Mouse (Mus musculus): ENCODE measurements around the gene Cct4. TPM values are rescaled to one million over a fixed set of nuclear protein-coding genes. Genes with fewer than 3 reads are reported as not detected.
A peak's percentile ranks its signal among the peaks of the same experiment; 100 is the strongest.

Cct4 gene
- 206 and 239 TPM in 2 replicates for polyA plus RNA-seq (2015; fragmentation: Nextera tagmentation; extraction: Ambion mirVana)

DNA sequence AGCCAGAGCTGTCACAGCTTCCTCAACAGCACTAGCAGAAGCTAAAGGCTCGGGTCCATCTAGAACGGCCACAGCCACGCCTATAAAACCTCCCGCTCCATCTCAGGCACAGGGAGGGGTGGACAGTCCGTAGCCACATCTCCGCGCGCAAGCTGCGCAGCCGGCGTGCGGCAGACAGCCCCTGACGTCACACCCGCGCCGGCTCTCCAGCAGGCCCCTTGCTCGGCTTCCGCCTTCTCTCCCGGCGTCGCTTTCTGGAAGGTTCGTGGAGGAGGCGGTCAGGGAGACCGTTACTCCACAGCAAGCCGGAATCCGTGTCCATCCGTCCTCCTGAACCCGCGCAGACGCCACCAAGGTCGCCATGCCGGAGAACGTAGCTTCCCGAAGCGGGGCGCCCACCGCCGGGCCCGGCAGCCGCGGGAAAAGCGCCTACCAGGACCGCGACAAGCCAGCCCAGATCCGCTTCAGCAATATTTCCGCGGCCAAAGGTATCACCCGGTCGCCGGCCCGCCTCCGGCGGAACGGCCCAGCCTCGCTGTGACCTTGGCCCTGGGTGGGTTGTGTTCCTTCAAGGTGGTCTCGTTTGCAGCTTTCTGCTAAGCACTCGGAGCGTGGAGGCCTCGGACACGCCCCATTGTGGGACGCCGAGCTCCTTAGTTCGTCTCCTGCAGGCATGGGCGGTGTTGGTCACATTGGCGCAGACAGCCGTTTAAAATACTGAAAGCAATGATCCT lies at the start of gene Cct4:
Gene Cct4 (plus strand): TSS at position 127 of the 734 bp plus-strand sequence.
- DNase-seq, result peak; percentile 88

DNA sequence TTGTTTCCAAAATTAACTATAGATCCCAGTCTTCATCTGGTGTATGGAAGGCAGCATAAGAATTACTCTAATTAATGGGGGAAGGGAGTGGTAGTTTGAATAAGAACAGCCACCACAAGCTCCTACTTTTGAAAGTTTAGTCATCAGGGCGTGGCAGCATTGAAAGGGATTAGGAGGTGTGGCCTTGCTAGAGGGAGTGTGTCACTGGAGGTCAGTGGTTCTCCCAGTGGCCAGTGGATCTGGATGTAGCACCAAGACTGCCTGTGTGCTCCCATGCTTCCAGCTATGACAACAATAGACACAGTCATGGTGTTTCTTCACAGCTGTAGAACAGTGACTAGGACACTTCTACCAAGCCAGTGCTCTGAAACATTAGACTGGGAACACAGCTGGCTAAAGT lies 41.2 kb upstream of the Cct4 start:
- no peak overlapping the region for H3K4me3 ChIP-seq (replicated peaks)
- H3K36me3 ChIP-seq, result 0 out of 2 replicates have a peak, but pooled peaks cover 4% of the 10 kb centered on the region
- H3K4me2 ChIP-seq, result no peak overlapping the region
- H3K9ac ChIP-seq, result no peak overlapping the region
- ATAC-seq (ENCODE audit: low read depth), result no peak
- H3K9me3 ChIP-seq (replicated peaks), result no peaks in the 10 kb centered on the region
- 64% methylated on average over 1 of the region's 1 CpGs for WGBS (ENCODE audit: insufficient replicate concordance)
- DNase-seq, result no peak
- no peak overlapping the region for H3K27ac ChIP-seq
- no peaks in the 10 kb centered on the region for H3K27me3 ChIP-seq
- peaks cover 23% of the 10 kb centered on the region for H3K4me1 ChIP-seq (replicated peaks)

More for the DNA sequence above, at the start of gene Cct4:
- ATAC-seq (ENCODE audit: low read depth), result peak; percentile 96
- Histone ChIP-seq H3K4me2 (peak within 1 kb of the TSS; percentile 88), H3K27ac (peak within 1 kb of the TSS; percentile 85), H3K36me3 (peaks cover 22% of the 10 kb centered on the region), H3K4me1 (replicated peaks) (peaks cover 24% of the 10 kb centered on the region), H3K9me3 (replicated peaks) (no peaks in the 10 kb centered on the region), H3K27me3 (no peaks in the 10 kb centered on the region), H3K4me3 (replicated peaks) (peak within 1 kb of the TSS; percentile 91), H3K9ac (peak within 1 kb of the TSS; percentile 83)
- under 1% methylated on average over 66 of the region's 66 CpGs for WGBS (ENCODE audit: insufficient replicate concordance)

DNA sequence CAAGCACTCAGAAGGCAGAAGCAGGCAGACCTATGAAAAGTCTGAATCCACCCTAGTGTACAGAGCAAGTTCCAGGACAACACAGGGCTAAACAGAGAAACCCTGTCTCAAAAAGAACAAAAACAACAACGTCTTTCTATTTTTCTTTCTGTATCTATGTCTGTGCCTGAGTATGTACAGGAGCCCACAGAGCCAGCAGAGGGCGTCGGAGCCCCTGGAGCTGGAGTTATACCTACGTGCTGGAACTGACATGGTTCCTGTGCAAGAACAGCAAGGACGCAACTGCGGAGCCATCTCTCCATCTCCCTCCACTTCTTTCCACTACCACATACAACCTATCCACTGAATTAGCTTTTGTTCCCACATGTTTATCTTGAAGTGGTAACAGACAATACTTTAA lies 40.2 kb upstream of the Cct4 start:
- H3K9me3 ChIP-seq (replicated peaks), result no peaks in the 10 kb centered on the region
- WGBS (ENCODE audit: insufficient replicate concordance), result 71% methylated on average over 6 of the region's 6 CpGs
- DNase-seq (no peak), ATAC-seq (ENCODE audit: low read depth) (no peak)
- peaks cover 7% of the 10 kb centered on the region for H3K36me3 ChIP-seq
- peaks cover 21% of the 10 kb centered on the region for H3K4me1 ChIP-seq (replicated peaks)
- no peak overlapping the region for H3K4me3 ChIP-seq (replicated peaks)
- H3K27ac ChIP-seq, result no peak overlapping the region
- H3K27me3 ChIP-seq, result no peaks in the 10 kb centered on the region
- H3K9ac ChIP-seq, result no peak overlapping the region
- H3K4me2 ChIP-seq, result no peak overlapping the region

DNA sequence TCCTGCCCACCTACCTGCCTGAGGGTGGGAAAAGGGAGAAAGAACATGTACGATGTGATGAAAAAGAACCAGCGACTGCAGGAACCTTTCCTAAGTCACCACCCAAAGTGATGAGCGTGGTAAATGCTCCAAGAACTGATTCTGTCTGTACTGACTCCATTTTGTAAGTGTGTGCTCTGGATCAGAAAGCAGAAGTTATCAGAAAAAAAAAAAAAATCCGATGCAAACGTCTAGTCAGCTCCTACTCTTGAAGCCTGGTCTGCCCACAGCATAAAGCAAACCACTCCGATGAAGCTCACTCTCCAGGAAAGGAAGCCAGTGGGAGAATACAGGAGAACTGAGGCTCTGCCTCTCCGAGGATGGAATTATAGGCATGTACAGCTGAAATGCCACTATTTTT lies 37.7 kb upstream of the Cct4 start:
- H3K27ac ChIP-seq, result no peak overlapping the region
- no peaks in the 10 kb centered on the region for H3K27me3 ChIP-seq
- peaks cover 10% of the 10 kb centered on the region for H3K36me3 ChIP-seq
- DNase-seq, result no peak
- H3K4me1 ChIP-seq (replicated peaks), result peaks cover 14% of the 10 kb centered on the region
- H3K9me3 ChIP-seq (replicated peaks), result no peaks in the 10 kb centered on the region
- no peak overlapping the region for H3K4me2 ChIP-seq
- ATAC-seq (ENCODE audit: low read depth), result no peak
- no peak overlapping the region for H3K9ac ChIP-seq
- H3K4me3 ChIP-seq (replicated peaks), result no peak overlapping the region
- 64% methylated on average over 7 of the region's 7 CpGs for whole genome bisulfite sequencing (ENCODE audit: insufficient replicate concordance)

DNA sequence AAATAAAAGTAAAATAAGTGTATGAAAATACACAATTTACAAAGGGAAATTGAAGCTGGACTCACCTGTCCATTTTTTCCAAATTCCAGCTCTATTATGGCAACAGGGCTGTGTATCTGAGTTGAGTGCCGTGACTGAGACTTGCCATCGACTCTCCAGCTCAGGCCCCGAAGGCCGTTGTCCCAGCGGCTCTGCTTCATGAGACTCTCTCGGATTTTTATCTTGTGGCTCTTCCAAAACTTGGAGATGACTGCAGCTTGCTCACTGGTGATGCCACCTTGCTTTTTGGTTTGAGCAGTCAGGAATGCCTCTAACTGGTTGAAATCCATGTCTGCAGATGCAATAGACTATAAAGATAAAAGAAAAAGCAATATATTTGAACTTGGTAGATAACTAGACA lies 34.0 kb upstream of the Cct4 start:
- ATAC-seq (ENCODE audit: low read depth), result no peak
- 80% methylated on average over 6 of the region's 6 CpGs for WGBS (ENCODE audit: insufficient replicate concordance)

DNA sequence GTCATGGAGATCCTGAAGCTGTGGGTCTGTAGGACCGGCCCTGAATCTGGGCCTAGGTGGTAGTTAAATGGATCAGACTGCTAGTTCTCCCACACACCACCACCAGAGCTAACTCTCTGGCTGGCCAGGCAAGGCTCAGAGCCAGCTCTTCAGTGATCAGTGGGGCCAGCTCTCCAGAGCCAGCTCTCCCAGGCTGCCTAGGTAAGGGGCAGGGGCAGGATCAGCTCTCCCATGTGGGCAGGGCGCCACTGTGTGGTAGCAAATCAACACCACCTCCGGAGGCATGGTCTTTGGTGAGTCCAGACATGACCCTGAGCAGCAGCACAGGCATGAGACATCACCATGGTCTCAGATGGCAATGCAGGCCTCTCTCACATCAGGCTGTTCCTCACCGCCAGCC lies 33.5 kb upstream of the Cct4 start:
- no peak overlapping the region for H3K4me2 ChIP-seq
- WGBS (ENCODE audit: insufficient replicate concordance), result 61% methylated on average over 4 of the region's 4 CpGs
- peaks cover 10% of the 10 kb centered on the region for H3K36me3 ChIP-seq
- DNase-seq (peak; percentile 28), ATAC-seq (ENCODE audit: low read depth) (peak; percentile 41; the same call in 1 of the 2 replicates)
- no peaks in the 10 kb centered on the region for H3K4me1 ChIP-seq (replicated peaks)
- H3K4me3 ChIP-seq (replicated peaks), result no peak overlapping the region
- H3K9me3 ChIP-seq (replicated peaks), result no peaks in the 10 kb centered on the region
- no peak overlapping the region for H3K9ac ChIP-seq
- H3K27ac ChIP-seq, result no peak overlapping the region
- no peaks in the 10 kb centered on the region for H3K27me3 ChIP-seq

More for the DNA sequence above, 34.0 kb upstream of the Cct4 start:
- H3K36me3 ChIP-seq, result peaks cover 10% of the 10 kb centered on the region
- H3K4me1 ChIP-seq (replicated peaks), result no peaks in the 10 kb centered on the region
- no peak overlapping the region for H3K27ac ChIP-seq
- H3K27me3 ChIP-seq, result no peaks in the 10 kb centered on the region
- H3K4me3 ChIP-seq (replicated peaks), result no peak overlapping the region
- no peak for DNase-seq
- H3K9ac ChIP-seq, result no peak overlapping the region
- H3K4me2 ChIP-seq, result no peak overlapping the region
- H3K9me3 ChIP-seq (replicated peaks), result no peaks in the 10 kb centered on the region

DNA sequence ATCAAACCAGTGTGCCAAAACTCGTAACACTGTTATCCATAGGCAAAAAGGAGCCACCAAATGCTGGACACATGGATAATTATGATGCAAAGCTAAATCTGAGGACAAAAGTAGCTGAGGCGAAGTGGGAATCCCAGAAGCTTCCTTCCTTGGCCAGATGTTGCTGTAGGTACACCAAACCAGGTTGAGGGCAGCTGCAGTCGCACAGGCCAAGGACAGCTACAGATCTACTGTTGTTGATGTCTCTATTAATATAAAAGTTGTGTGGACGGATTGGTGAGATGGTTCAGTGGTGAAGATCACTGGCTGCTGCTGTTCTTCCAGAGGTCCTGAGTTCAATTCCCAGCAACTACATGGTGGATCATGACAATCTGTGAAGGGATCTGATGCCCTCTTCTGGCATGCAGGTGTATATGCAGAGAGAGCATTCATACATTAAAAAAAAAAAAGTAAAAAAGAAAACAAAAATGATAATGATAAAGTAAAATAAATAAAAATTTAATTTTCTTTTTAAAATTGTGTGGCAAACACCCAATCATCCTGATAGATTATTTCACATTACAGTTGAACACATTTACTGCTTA lies 32.4 kb upstream of the Cct4 start:
- DNase-seq (no peak), ATAC-seq (ENCODE audit: low read depth) (no peak)
- Histone ChIP-seq H3K27ac (no peak overlapping the region), H3K9ac (no peak overlapping the region), H3K4me1 (replicated peaks) (no peaks in the 10 kb centered on the region), H3K36me3 (peaks cover 6% of the 10 kb centered on the region), H3K9me3 (replicated peaks) (no peaks in the 10 kb centered on the region), H3K4me3 (replicated peaks) (no peak overlapping the region), H3K27me3 (no peaks in the 10 kb centered on the region), H3K4me2 (no peak overlapping the region)
- WGBS (ENCODE audit: insufficient replicate concordance), result 67% methylated on average over 4 of the region's 4 CpGs

DNA sequence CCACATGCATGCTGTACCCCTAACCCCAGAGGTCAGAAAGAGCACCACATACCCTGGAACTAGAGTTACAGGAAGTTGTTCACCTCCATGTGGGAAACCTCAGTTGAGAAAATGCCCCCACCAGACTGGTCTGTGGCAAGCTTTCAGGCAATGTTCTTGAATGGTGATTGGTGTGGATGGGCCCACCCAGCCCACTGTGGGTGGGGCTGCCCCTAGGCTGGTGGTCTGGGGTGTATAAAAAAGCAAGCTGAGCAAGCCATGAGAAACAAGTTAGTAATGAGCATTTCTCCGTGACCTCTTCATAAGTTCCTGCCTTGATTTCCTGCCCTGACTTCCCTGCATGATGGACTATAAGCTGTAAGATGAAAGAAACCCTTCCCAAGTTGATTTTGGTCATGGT lies 28.2 kb upstream of the Cct4 start:
- DNase-seq (no peak), ATAC-seq (ENCODE audit: low read depth) (no peak)
- Histone ChIP-seq H3K36me3 (peaks cover 11% of the 10 kb centered on the region; the same call in 1 of the 2 replicates), H3K4me2 (no peak overlapping the region), H3K9me3 (replicated peaks) (no peaks in the 10 kb centered on the region), H3K4me1 (replicated peaks) (no peaks in the 10 kb centered on the region), H3K9ac (no peak overlapping the region), H3K27ac (no peak overlapping the region), H3K27me3 (no peaks in the 10 kb centered on the region), H3K4me3 (replicated peaks) (no peak overlapping the region)
- 73% methylated on average over 1 of the region's 1 CpGs for WGBS (ENCODE audit: insufficient replicate concordance)

DNA sequence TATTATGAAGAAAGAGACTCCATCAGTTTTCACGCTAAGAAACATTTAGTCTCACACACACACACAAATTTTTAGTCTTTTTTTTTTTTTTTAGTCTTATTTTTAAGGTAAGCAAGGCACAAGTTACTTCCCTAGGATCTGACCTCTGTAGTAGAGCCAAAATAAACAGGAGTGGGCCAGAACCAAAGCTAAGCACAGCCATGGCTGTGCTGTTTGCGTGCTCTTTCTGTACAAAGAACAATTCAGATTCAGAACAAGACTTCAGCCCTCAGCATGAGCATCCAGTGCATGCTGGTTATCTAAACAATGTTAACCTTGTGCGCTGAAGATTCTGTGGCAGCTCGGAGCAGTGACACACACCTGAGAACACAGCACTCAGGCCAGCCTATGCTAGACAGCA lies 25.9 kb upstream of the Cct4 start:
- no peak overlapping the region for H3K4me3 ChIP-seq (replicated peaks)
- H3K36me3 ChIP-seq, result peaks cover 12% of the 10 kb centered on the region; the same call in 1 of the 2 replicates
- H3K4me1 ChIP-seq (replicated peaks), result no peaks in the 10 kb centered on the region
- no peak overlapping the region for H3K4me2 ChIP-seq
- no peak for ATAC-seq (ENCODE audit: low read depth)
- H3K9me3 ChIP-seq (replicated peaks), result no peaks in the 10 kb centered on the region
- no peak for DNase-seq
- H3K9ac ChIP-seq, result no peak overlapping the region
- 77% methylated on average over 4 of the region's 4 CpGs for WGBS (ENCODE audit: insufficient replicate concordance)
- no peaks in the 10 kb centered on the region for H3K27me3 ChIP-seq
- no peak overlapping the region for H3K27ac ChIP-seq

DNA sequence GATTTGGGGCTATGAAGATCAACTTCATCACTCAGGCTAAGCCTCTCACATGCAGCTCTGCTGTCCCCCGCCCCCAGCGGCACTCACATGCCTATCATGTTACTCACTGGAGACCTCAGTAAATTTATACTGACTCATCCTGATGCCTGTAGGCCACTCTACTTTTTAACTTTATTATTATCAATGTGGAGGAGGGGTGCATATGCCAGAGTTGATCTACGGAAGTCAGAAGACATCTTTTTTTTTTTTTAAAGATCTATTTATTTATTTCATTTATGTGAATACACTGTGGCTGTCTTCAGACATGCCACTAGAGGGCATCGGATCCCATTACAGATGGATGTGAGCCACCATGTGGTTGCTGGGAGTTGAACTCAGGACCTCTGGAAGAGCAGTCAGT lies 24.8 kb upstream of the Cct4 start:
- DNase-seq (no peak), ATAC-seq (ENCODE audit: low read depth) (no peak)
- Histone ChIP-seq H3K4me2 (no peak overlapping the region), H3K36me3 (peaks cover 12% of the 10 kb centered on the region; the same call in 1 of the 2 replicates), H3K4me1 (replicated peaks) (peaks cover 8% of the 10 kb centered on the region), H3K9ac (no peak overlapping the region), H3K4me3 (replicated peaks) (no peak overlapping the region), H3K9me3 (replicated peaks) (no peaks in the 10 kb centered on the region), H3K27ac (no peak overlapping the region), H3K27me3 (no peaks in the 10 kb centered on the region)
- WGBS (ENCODE audit: insufficient replicate concordance), result 73% methylated on average over 4 of the region's 4 CpGs

DNA sequence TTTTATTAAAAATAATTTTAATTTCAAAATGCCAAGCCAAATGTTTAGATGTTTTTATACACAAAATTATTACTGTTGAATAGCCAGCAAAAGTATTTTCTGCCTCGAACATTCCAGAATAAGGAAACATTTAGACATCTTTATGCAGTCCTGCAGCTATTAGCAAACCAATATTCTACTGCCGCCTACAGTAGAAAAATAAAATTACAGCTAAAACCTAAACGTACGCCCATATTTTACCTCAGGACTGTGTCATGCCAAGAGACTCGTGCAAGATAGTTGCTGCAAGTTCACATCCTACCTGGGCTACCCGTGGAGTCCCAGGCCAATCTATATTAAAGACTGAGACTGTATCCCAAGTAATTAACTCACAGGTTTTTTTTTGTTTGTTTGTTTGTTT lies 20.8 kb upstream of the Cct4 start:
- Histone ChIP-seq H3K4me2 (no peak overlapping the region), H3K27ac (no peak overlapping the region), H3K9ac (no peak overlapping the region), H3K27me3 (no peaks in the 10 kb centered on the region), H3K36me3 (peaks cover 27% of the 10 kb centered on the region), H3K4me3 (replicated peaks) (no peak overlapping the region), H3K4me1 (replicated peaks) (peaks cover 22% of the 10 kb centered on the region), H3K9me3 (replicated peaks) (peaks cover 10% of the 10 kb centered on the region)
- ATAC-seq (ENCODE audit: low read depth) (no peak), DNase-seq (no peak)
- WGBS (ENCODE audit: insufficient replicate concordance), result 30% methylated on average over 6 of the region's 6 CpGs

DNA sequence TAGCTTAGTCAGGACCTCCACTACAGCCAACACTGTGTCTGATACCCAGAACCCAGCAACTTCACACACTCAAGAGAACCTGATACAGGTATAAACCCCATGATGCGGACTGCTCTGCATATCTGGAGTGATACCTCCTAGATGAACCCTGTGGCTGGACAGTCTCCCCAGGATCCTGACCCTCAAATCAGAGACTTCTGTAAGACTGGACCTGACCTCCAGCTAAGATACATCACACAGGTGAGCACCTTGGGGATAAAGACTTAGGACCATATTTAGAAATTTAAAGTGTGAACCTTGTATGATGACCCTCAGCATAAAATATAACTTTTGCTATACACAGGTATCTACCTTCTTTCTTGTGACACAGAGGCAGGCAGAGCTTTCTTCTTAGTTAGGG lies 19.8 kb upstream of the Cct4 start:
- H3K4me2 ChIP-seq, result no peak overlapping the region
- DNase-seq (no peak), ATAC-seq (ENCODE audit: low read depth) (no peak)
- 82% methylated on average over 1 of the region's 1 CpGs for WGBS (ENCODE audit: insufficient replicate concordance)
- H3K4me3 ChIP-seq (replicated peaks), result no peak overlapping the region
- peaks cover 30% of the 10 kb centered on the region for H3K36me3 ChIP-seq
- no peak overlapping the region for H3K27ac ChIP-seq
- H3K9ac ChIP-seq, result no peak overlapping the region
- H3K9me3 ChIP-seq (replicated peaks), result peaks cover 10% of the 10 kb centered on the region
- no peaks in the 10 kb centered on the region for H3K27me3 ChIP-seq
- peaks cover 25% of the 10 kb centered on the region for H3K4me1 ChIP-seq (replicated peaks)
